Mouse (Mus musculus) heart, adult 2 months (tissue): ENCODE results near the gene Pigh. TPM values are rescaled to one million over a fixed set of nuclear protein-coding genes. Genes with fewer than 3 reads are reported as not detected.

Experiments used
- DNase-seq, 2 experiments: peaks; one replicate each; pipeline ENCODE4 v3.0.0; 2021
- H3K27ac ChIP-seq: fragments of 200-600 bp; 2 replicates; pipeline ENCODE4 v1.8.1; 2022
- H3K27me3 ChIP-seq: fragments of 200-500 bp; 2 replicates; pipeline ENCODE4 v1.6.1; 2012; ENCODE audit warnings: mild to moderate bottlenecking, low read length, inconsistent platforms, mixed read lengths; ENCODE audit not compliant: control insufficient read depth, insufficient read depth
- H3K36me3 ChIP-seq: fragments of 200-500 bp; 2 replicates; pipeline ENCODE4 v1.6.1; 2012; ENCODE audit warnings: low read length, inconsistent platforms; ENCODE audit not compliant: control insufficient read depth, insufficient read depth
- H3K4me1 ChIP-seq: fragments of 200-500 bp; 2 replicates; pipeline ENCODE4 v1.6.1; 2011; ENCODE audit warnings: low read length; ENCODE audit not compliant: control insufficient read depth, insufficient read depth
- H3K4me3 ChIP-seq: fragments of 200-600 bp; 2 replicates; pipeline ENCODE4 v1.8.1; 2022
- H3K79me2 ChIP-seq: fragments of 200-500 bp; replicated peaks from 2 replicates; pipeline ENCODE4 v1.6.1; 2012; ENCODE audit warnings: mild to moderate bottlenecking, inconsistent platforms, low read length, moderate library complexity, mixed read lengths; ENCODE audit not compliant: control insufficient read depth, insufficient read depth
- H3K9ac ChIP-seq: fragments of 200-500 bp; 2 replicates; pipeline ENCODE4 v1.6.1; 2012; ENCODE audit warnings: low read depth, mild to moderate bottlenecking, control low read depth, inconsistent platforms, low read length, mixed read lengths
- CTCF ChIP-seq: fragments of 200-600 bp; IDR thresholded peaks from 2 replicates; pipeline ENCODE4 v1.8.1; 2022; ENCODE audit warnings: antibody characterized with exemption, mild to moderate bottlenecking, moderate library complexity
- EP300 ChIP-seq: fragments of 200-500 bp; IDR thresholded peaks from 2 replicates; pipeline ENCODE4 v1.6.1; 2011; ENCODE audit warnings: low read depth, low read length, control low read depth; ENCODE audit not compliant: insufficient read depth
- POLR2A ChIP-seq: fragments of 200-500 bp; IDR thresholded peaks from 2 replicates; pipeline ENCODE4 v1.6.1; 2011; ENCODE audit warnings: mild to moderate bottlenecking, low read depth, low read length, control low read depth; ENCODE audit not compliant: insufficient read depth
- WGBS: fragments of 180-500 bp; shearing (Covaris S2); methylation state at CpG from one replicate; pipeline ENCODE4 v1.1.7; 2018; 5-methylcytosine and 5-hydroxymethylcytosine counted together
- intact Hi-C: fragments of 180-260 bp; cut with DNase I; formaldehyde crosslinking; loops from one replicate; pipeline ENCODE4 v1.15.1; 2025
- polyA plus RNA-seq: library from polyadenylated mRNA; depleted of rRNA; stranded (reverse); fragments of >200 nt; gene quantifications from 2 replicates; pipeline ENCODE4 v1.2.3, GENCODE M21; 2012
- total RNA-seq, 2 experiments: library from RNA; stranded (reverse); gene quantifications; 2 replicates each; pipeline ENCODE4 v1.2.3; 2021

The Pigh gene
- total and polyA plus RNA-seq, 3 experiments = 3.4 to 4.6 (median 4.4) TPM

- Histone ChIP-seq H3K27me3 (no peaks in the 10 kb centered on the region; the same call in 1 of the 2 replicates), H3K4me1 (no peaks in the 10 kb centered on the region), H3K27ac (no peak overlapping the region), H3K4me3 (no peak overlapping the region), H3K36me3 (no peaks in the 10 kb centered on the region), H3K79me2 (no peaks in the 10 kb centered on the region), H3K9ac (no peak overlapping the region)
- DNase-seq = no peak
- intact Hi-C loops = no loop called here
- WGBS = 63% methylated on average over 7 of the region's 7 CpGs
- TF ChIP-seq EP300 (no peak), POLR2A (no peak), CTCF (no peak)
Measured at GRCm38 (mm10) chr12:79060766-79061652, 28.4 kb downstream of the Pigh start.

- intact Hi-C loops = no loop called here
- DNase-seq = no peak
- H3K79me2 ChIP-seq = no peaks in the 10 kb centered on the region
- H3K4me3 ChIP-seq = no peak overlapping the region
- no peak overlapping the region for H3K9ac ChIP-seq
- H3K4me1 ChIP-seq = no peaks in the 10 kb centered on the region
- no peaks in the 10 kb centered on the region for H3K36me3 ChIP-seq
- no peaks in the 10 kb centered on the region; the same call in 1 of the 2 replicates for H3K27me3 ChIP-seq
- TF ChIP-seq EP300 (no peak), POLR2A (no peak), CTCF (no peak)
- 92% methylated on average over 9 of the region's 9 CpGs for WGBS
- H3K27ac ChIP-seq = no peak overlapping the region
Measured at GRCm38 (mm10) chr12:79060134-79060533, 29.3 kb downstream of the Pigh start.

GRCm38 (mm10) chr12:79059573-79059972 is 29.9 kb downstream of the Pigh start:
- intact Hi-C loops = no loop called here
- WGBS = 88% methylated on average over 6 of the region's 6 CpGs

GRCm38 (mm10) chr12:79055276-79055675 is 34.2 kb downstream of the Pigh start:
- H3K79me2 ChIP-seq = no peaks in the 10 kb centered on the region
- no peaks in the 10 kb centered on the region for H3K36me3 ChIP-seq
- no peak overlapping the region for H3K9ac ChIP-seq
- peak; percentile 67 to 82 for DNase-seq
- peaks cover 4% of the 10 kb centered on the region; the same call in 1 of the 2 replicates for H3K4me1 ChIP-seq
- WGBS = 53% methylated on average over 7 of the region's 7 CpGs
- peak; percentile 98 for TF ChIP-seq EP300
- no peak for TF ChIP-seq POLR2A
- H3K27me3 ChIP-seq = no peaks in the 10 kb centered on the region
- no peak overlapping the region for H3K27ac ChIP-seq
- no peak overlapping the region for H3K4me3 ChIP-seq
- intact Hi-C loops = no loop called here

More at GRCm38 (mm10) chr12:79059573-79059972, 29.9 kb downstream of the Pigh start:
- no peaks in the 10 kb centered on the region for H3K4me1 ChIP-seq
- H3K4me3 ChIP-seq = no peak overlapping the region
- no peaks in the 10 kb centered on the region for H3K79me2 ChIP-seq
- no peak for DNase-seq
- H3K27ac ChIP-seq = no peak overlapping the region
- no peaks in the 10 kb centered on the region for H3K36me3 ChIP-seq
- no peak overlapping the region for H3K9ac ChIP-seq
- TF ChIP-seq EP300 (no peak), POLR2A (no peak), CTCF (no peak)
- H3K27me3 ChIP-seq = no peaks in the 10 kb centered on the region; the same call in 1 of the 2 replicates

- H3K27me3 ChIP-seq = no peaks in the 10 kb centered on the region
- WGBS = 84% methylated on average over 2 of the region's 2 CpGs
- no peak overlapping the region for H3K27ac ChIP-seq
- H3K36me3 ChIP-seq = no peaks in the 10 kb centered on the region
- no peaks in the 10 kb centered on the region for H3K79me2 ChIP-seq
- DNase-seq = no peak
- TF ChIP-seq CTCF = no peak
- TF ChIP-seq EP300 = no peak
- TF ChIP-seq POLR2A = no peak
- H3K4me1 ChIP-seq = peaks cover 7% of the 10 kb centered on the region
- no peak overlapping the region for H3K9ac ChIP-seq
- intact Hi-C loops = no loop called here
- H3K4me3 ChIP-seq = no peak overlapping the region
Measured at GRCm38 (mm10) chr12:79052073-79052472, 37.4 kb downstream of the Pigh start.
